Mouse (Mus musculus): Measurements from ENCODE around the gene Atp7a.

DNA sequence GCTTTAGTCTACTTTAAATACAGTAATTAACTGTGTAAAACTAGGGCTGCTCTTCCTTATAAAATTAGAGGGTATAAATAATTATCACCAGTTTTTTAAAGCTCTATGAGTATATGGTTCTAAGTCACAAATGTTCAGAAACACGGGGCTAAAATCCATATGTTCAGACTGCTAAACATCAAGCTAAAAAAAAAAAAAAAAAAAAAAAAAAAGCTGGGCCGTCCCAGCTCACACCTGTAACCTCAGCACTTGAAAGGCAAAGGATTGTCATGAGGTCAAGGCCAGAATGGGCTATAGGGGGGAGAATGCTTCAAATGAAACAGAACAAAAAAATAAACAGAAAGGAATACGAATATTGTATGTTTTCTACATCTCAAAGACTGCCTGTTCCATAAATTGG, 16.3 kb upstream of the Atp7a start:
- TF ChIP-seq POLR2A (IDR thresholded peaks at IDR 0.05; ENCODE audit: low read depth, low read length) (no peak), CTCF (IDR thresholded peaks at IDR 0.05; ENCODE audit: borderline replicate concordance, insufficient read depth, low read length) (no peak)

All from embryonic fibroblast, embryonic 13.5 days (primary cell).